Mouse (Mus musculus) CD4-positive, CD25-positive, alpha-beta regulatory T cell, adult 2 months (primary cell): ENCODE results near the gene Tcl1b2.
"Not testable (repeated sequence)": the region's sequence is repeated elsewhere in the genome, so short reads cannot be mapped to it uniquely, and the experiment has no call there.

Source experiments
- DNase-seq: peaks from one replicate; pipeline ENCODE4 v3.0.0-alpha.2; 2012; ENCODE audit warnings: low read depth, low spot score

The Tcl1b2 gene

GRCm38 (mm10) chr12:105173366-105173765 lies 27.6 kb downstream of the Tcl1b2 start:
- no peak for DNase-seq

DNA sequence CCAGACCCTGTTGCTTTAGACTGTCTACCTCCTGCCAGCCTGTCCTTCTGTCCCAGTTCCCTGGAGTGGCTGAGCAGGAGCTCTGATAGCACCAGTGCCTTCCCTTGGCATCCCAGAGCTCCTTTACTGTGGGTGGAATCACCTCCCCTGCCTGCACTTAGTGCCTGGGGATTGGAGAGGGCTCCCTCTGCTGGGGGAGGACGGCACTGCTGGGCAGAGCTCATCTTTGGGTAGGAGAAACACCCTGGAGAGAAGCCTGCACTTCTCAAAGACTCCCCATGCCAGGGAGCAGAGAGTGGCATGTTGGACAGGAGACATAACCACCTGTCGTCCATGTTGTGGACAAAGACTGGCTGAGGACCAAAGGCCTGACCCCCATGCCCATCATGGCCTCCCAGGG lies 28.5 kb downstream of the Tcl1b2 start:
- DNase-seq = not testable (repeated sequence)

GRCm38 (mm10) chr12:105176044-105176443 lies 30.2 kb downstream of the Tcl1b2 start, which contains the start of gene Tcl1b5:
Tcl1b5 (plus strand) TSS chr12:105176344.
- not testable (repeated sequence) for DNase-seq

- not testable (repeated sequence) for DNase-seq
These were observed 35.3 kb downstream of the Tcl1b2 start for GRCm38 (mm10) chr12:105181040-105181644.

- DNase-seq = not testable (repeated sequence)
These were observed 43.2 kb downstream of the Tcl1b2 start for GRCm38 (mm10) chr12:105188980-105189379.

DNA sequence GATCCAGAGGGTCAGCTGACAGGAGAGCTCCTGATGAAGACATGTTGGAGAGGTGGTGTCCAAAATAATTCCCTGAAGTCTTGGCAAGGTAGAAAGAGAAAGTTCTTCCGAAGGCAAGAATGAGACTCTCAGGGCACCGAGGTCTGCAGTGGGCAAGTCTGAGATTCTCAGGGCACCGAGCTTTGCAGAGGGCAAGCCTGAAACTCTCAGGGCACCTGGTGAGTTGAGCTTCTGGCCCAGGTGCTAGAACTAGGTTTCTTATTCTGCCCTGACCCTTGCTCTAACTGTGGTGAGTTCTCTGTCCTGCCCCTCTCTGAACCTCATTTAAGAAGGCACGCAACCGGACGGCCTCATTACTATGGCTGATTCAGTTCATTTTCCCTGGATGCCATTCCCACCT lies 44.9 kb downstream of the Tcl1b2 start, which contains the start of gene Tcl1b3:
Tcl1b3 (plus strand) TSS at position 301 of the 400 bp plus-strand sequence.
- not testable (repeated sequence) for DNase-seq

DNA sequence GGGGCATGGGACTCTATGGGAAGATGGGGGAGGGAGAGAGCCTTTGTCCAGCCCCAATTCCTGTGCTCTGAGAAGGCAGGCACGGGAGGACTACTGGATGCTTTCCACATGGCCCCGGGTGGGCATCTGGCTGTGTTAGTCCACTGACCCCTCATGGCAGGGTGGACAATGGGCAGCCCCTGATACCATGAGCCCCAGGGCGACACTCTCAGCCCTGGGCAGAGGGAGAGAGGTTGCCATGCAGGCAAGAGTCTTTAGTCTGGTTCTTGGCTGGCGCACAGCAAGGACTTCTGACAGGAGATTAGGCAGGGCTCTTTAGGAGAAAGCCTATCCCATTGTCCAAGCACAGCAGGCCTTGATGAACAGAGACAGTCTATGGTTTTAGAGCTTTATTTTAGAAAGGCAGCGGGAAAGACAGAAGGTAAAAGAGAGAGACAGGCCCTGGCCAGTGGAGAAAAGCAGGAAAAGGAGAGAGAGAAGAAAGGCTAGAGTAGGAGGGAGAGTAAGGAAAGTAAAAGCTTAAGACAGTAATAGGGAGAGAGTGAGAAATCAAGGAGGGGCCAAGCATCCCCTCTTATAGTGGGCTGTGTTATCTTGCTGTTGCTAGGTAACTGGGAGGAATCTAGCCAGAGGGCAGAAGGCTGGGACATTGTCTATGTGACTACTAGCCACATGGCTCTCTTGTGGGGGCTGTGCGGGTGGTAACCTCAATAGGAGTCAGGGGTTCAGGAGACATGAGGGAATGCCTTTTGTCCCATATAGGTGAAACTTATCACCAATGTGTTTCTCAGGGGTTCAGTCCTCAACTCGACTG lies 54.1 kb downstream of the Tcl1b2 start:
- DNase-seq = not testable (repeated sequence)

- not testable (repeated sequence) for DNase-seq
These were observed 55.8 kb downstream of the Tcl1b2 start, which contains the start of gene Tcl1b4 for GRCm38 (mm10) chr12:105201657-105202056. Tcl1b4 (plus strand) TSS chr12:105201957.
